Mouse (Mus musculus): ENCODE results near the gene Tbxas1. TPM values are rescaled to one million over a fixed set of nuclear protein-coding genes. Genes with fewer than 3 reads are reported as not detected.

Tbxas1 gene
- polyA plus RNA-seq, 1 experiment, result 1.2 TPM

- TF ChIP-seq POLR2A (IDR thresholded peaks at IDR 0.05; ENCODE audit: borderline replicate concordance, insufficient read depth, low read length) (no peak), CTCF (IDR thresholded peaks at IDR 0.05; ENCODE audit: borderline replicate concordance, insufficient read depth, low read depth, low read length) (no peak)
- H3K27me3 ChIP-seq (ENCODE audit: control insufficient read depth, insufficient read depth, low read length), result no peaks in the 10 kb centered on the region
- no peak for DNase-seq
- H3K27ac ChIP-seq (ENCODE audit: insufficient read depth, low read length), result no peak overlapping the region
- WGBS, result 94% methylated on average over 8 of the region's 8 CpGs
- H3K4me1 ChIP-seq (ENCODE audit: control insufficient read depth, insufficient read depth, low read length), result no peaks in the 10 kb centered on the region
- no peak overlapping the region for H3K4me3 ChIP-seq (replicated peaks; ENCODE audit: insufficient read depth, low read depth, low read length)
Observed at GRCm38 (mm10) chr6:38974536-38975268, 99.5 kb downstream of the Tbxas1 start.

GRCm38 (mm10) chr6:38975866-38976265 is 100.7 kb downstream of the Tbxas1 start:
- no peak overlapping the region for H3K4me3 ChIP-seq (replicated peaks; ENCODE audit: insufficient read depth, low read depth, low read length)
- WGBS, result 98% methylated on average over 4 of the region's 4 CpGs
- no peak overlapping the region for H3K27ac ChIP-seq (ENCODE audit: insufficient read depth, low read length)
- DNase-seq, result no peak
- TF ChIP-seq POLR2A (IDR thresholded peaks at IDR 0.05; ENCODE audit: borderline replicate concordance, insufficient read depth, low read length) (no peak), CTCF (IDR thresholded peaks at IDR 0.05; ENCODE audit: borderline replicate concordance, insufficient read depth, low read depth, low read length) (no peak)
- H3K27me3 ChIP-seq (ENCODE audit: control insufficient read depth, insufficient read depth, low read length), result no peaks in the 10 kb centered on the region; the same call in 1 of the 2 replicates
- H3K4me1 ChIP-seq (ENCODE audit: control insufficient read depth, insufficient read depth, low read length), result no peaks in the 10 kb centered on the region

GRCm38 (mm10) chr6:38976355-38976754 is 101.2 kb downstream of the Tbxas1 start:
- TF ChIP-seq CTCF (IDR thresholded peaks at IDR 0.05; ENCODE audit: borderline replicate concordance, insufficient read depth, low read depth, low read length), result no peak
- TF ChIP-seq POLR2A (IDR thresholded peaks at IDR 0.05; ENCODE audit: borderline replicate concordance, insufficient read depth, low read length), result no peak
- H3K4me3 ChIP-seq (replicated peaks; ENCODE audit: insufficient read depth, low read depth, low read length), result no peak overlapping the region
- H3K27ac ChIP-seq (ENCODE audit: insufficient read depth, low read length), result no peak overlapping the region
- DNase-seq, result no peak
- WGBS, result 88% methylated on average over 2 of the region's 2 CpGs
- no peaks in the 10 kb centered on the region for H3K4me1 ChIP-seq (ENCODE audit: control insufficient read depth, insufficient read depth, low read length)
- H3K27me3 ChIP-seq (ENCODE audit: control insufficient read depth, insufficient read depth, low read length), result no peaks in the 10 kb centered on the region; the same call in 1 of the 2 replicates

- no peak for DNase-seq
- Histone ChIP-seq H3K27me3 (ENCODE audit: control insufficient read depth, insufficient read depth, low read length) (no peaks in the 10 kb centered on the region; the same call in 1 of the 2 replicates), H3K4me1 (ENCODE audit: control insufficient read depth, insufficient read depth, low read length) (no peaks in the 10 kb centered on the region), H3K27ac (ENCODE audit: insufficient read depth, low read length) (no peak overlapping the region), H3K4me3 (replicated peaks; ENCODE audit: insufficient read depth, low read depth, low read length) (no peak overlapping the region)
- 84% methylated on average over 11 of the region's 11 CpGs for WGBS
- TF ChIP-seq POLR2A (IDR thresholded peaks at IDR 0.05; ENCODE audit: borderline replicate concordance, insufficient read depth, low read length) (no peak), CTCF (IDR thresholded peaks at IDR 0.05; ENCODE audit: borderline replicate concordance, insufficient read depth, low read depth, low read length) (no peak)
Observed at GRCm38 (mm10) chr6:38980921-38981715, 105.9 kb downstream of the Tbxas1 start.

GRCm38 (mm10) chr6:38982071-38982470 is 106.9 kb downstream of the Tbxas1 start:
- no peak for TF ChIP-seq CTCF (IDR thresholded peaks at IDR 0.05; ENCODE audit: borderline replicate concordance, insufficient read depth, low read depth, low read length)
- no peak for TF ChIP-seq POLR2A (IDR thresholded peaks at IDR 0.05; ENCODE audit: borderline replicate concordance, insufficient read depth, low read length)
- Histone ChIP-seq H3K4me1 (ENCODE audit: control insufficient read depth, insufficient read depth, low read length) (no peaks in the 10 kb centered on the region), H3K27me3 (ENCODE audit: control insufficient read depth, insufficient read depth, low read length) (no peaks in the 10 kb centered on the region; the same call in 1 of the 2 replicates), H3K27ac (ENCODE audit: insufficient read depth, low read length) (no peak overlapping the region), H3K4me3 (replicated peaks; ENCODE audit: insufficient read depth, low read depth, low read length) (no peak overlapping the region)
- no peak for DNase-seq
- WGBS, result 97% methylated on average over 8 of the region's 8 CpGs

- no peak for TF ChIP-seq POLR2A (IDR thresholded peaks at IDR 0.05; ENCODE audit: borderline replicate concordance, insufficient read depth, low read length)
- TF ChIP-seq CTCF (IDR thresholded peaks at IDR 0.05; ENCODE audit: borderline replicate concordance, insufficient read depth, low read depth, low read length), result no peak
- DNase-seq, result no peak
- 71% methylated on average over 4 of the region's 4 CpGs for WGBS
- H3K4me3 ChIP-seq (replicated peaks; ENCODE audit: insufficient read depth, low read depth, low read length), result no peak overlapping the region
- H3K27me3 ChIP-seq (ENCODE audit: control insufficient read depth, insufficient read depth, low read length), result no peaks in the 10 kb centered on the region; the same call in 1 of the 2 replicates
- no peak overlapping the region for H3K27ac ChIP-seq (ENCODE audit: insufficient read depth, low read length)
- H3K4me1 ChIP-seq (ENCODE audit: control insufficient read depth, insufficient read depth, low read length), result no peaks in the 10 kb centered on the region
Observed at GRCm38 (mm10) chr6:38982656-38983055, 107.5 kb downstream of the Tbxas1 start.

- Histone ChIP-seq H3K27me3 (ENCODE audit: control insufficient read depth, insufficient read depth, low read length) (no peaks in the 10 kb centered on the region; the same call in 1 of the 2 replicates), H3K4me1 (ENCODE audit: control insufficient read depth, insufficient read depth, low read length) (no peaks in the 10 kb centered on the region), H3K4me3 (replicated peaks; ENCODE audit: insufficient read depth, low read depth, low read length) (no peak overlapping the region), H3K27ac (ENCODE audit: insufficient read depth, low read length) (no peak overlapping the region)
- WGBS, result 14% methylated on average over 7 of the region's 7 CpGs
- DNase-seq, result peak in 1 of 2 experiments; percentile 6
- TF ChIP-seq POLR2A (IDR thresholded peaks at IDR 0.05; ENCODE audit: borderline replicate concordance, insufficient read depth, low read length) (no peak), CTCF (IDR thresholded peaks at IDR 0.05; ENCODE audit: borderline replicate concordance, insufficient read depth, low read depth, low read length) (no peak)
Observed at GRCm38 (mm10) chr6:38983060-38983459, 107.9 kb downstream of the Tbxas1 start.

Data from cerebellum, adult 2 months (tissue).